Mouse (Mus musculus) kidney, adult 2 months (tissue): ENCODE results near the gene Abcb10.

ENCODE experiments used
- CTCF ChIP-seq: fragments of 200-500 bp; conservative IDR thresholded peaks from 2 replicates; pipeline ENCODE4 v1.5.1; 2011; ENCODE audit warnings: low read depth, mild to moderate bottlenecking, control low read depth, low read length, moderate library complexity, mixed read lengths; ENCODE audit not compliant: insufficient read depth, insufficient read length
- POLR2A ChIP-seq: fragments of 200-500 bp; IDR thresholded peaks from one replicate; pipeline ENCODE4 v1.6.1; 2011; ENCODE audit warnings: low read depth, low read length, control low read depth

- no peak for TF ChIP-seq POLR2A
- TF ChIP-seq CTCF, result no peak
These were observed 36.9 kb upstream of the Abcb10 start for GRCm38 (mm10) chr8:124019782-124020181.
